Mouse (Mus musculus) adipocyte (in vitro differentiated cells): Measurements from ENCODE around the gene Heyl.
"Not testable (repeated sequence)": the region's sequence is repeated elsewhere in the genome, so short reads cannot be mapped to it uniquely, and the experiment has no call there.

Experiments used
- DNase-seq: peaks from one replicate; pipeline ENCODE4 v3.0.0-alpha.2; 2016; ENCODE audit warnings: low spot score

The Heyl gene

DNA sequence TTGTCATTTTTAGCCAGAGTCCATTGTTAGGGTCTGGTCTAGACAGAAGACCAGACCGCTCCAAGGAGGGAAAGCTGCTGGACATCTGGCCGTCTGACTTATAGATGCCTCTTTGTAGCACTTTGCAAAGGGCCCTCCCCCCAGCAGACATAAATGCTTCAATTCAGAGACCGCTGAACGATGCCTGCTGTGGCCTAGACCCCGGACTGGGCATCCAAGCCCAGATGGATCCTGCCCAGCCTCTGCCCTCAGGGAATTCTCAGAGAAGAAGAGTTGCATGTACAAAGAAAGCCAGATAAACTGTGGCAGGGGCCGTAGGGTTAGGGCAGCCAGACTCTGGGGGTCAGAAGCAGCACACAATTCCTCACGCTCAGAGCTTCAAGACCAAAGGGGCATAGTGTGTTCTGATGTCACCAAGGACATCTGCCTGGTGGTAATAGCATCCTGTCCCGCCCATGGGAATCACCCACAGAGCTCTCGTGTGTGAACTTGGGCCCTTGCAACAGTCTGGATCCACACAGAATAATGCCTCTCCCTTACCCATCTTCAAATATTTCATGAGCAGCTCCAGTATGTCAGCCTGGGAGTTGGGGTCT lies 2.6 kb downstream of the Heyl start:
- DNase-seq, result no peak

DNA sequence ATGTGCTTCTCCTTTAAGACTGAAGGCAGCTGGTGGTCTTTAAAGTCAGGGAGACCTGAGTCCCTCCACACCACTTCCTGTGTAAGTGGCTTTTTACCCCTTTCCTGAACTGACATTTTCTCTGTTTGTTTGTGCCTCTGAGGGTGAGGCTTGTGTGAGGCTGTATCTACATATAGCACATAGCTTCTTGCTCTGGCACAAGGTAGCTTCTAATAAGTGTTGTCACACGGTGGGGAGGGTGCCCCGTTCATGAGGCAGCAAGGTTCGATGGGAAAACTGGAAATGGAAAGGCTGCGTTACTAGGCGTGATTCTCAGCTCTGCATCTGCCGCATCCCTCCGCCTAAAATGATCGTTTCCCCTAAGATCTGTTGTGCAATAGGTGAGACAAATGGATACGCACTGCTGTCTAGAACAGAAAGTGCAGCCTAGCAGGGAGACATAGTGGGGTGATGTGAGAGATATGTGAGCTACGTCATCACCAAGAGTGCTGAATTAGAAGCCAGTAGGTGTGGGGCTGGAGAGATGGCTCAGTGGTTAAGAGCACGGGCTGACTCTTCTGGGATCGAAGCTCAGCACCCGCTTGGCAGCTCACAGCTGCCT lies 3.2 kb downstream of the Heyl start:
- DNase-seq, result no peak

DNA sequence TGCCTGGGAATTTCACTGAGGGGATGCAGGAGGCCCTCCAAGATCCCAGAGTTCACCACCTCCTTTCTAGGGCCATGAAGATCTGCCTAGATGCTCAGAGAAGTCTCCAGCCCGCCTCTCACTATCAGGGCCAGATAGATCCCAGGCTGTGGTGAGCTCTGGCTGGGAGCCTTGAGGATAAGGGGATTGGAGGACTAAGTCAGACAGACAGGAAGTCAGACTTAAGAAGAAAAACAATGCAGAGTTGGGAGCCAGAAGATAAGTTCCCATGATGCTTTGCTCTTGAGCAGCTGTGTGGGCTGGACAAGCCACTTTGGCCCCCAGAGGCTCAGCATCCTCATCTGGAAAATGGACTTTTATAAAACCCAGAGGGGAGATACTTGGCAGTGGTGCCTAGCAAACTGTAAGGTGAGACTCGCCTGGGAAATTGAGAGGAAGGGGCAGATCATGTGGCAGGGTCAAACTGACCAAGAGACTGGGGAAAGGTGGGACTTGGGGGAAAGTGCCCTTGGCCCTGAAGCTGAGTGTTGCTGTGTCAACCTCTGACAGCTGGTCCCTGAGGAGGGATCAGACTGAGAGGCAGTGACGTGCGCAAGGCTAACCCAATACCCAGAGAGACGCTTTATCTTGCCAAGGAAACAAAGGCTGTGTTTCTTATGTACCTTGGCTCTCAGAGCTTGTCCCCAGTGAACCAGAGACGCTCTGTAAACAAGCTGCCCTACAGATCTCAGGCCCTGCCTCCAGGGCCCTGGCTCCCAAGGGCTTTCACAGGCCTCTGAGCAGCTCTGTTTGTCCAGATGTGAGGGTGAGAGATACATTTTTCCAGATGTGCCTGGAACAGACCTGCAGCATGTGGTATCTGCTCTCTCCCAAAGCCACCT lies 4.3 kb downstream of the Heyl start:
- no peak for DNase-seq

DNA sequence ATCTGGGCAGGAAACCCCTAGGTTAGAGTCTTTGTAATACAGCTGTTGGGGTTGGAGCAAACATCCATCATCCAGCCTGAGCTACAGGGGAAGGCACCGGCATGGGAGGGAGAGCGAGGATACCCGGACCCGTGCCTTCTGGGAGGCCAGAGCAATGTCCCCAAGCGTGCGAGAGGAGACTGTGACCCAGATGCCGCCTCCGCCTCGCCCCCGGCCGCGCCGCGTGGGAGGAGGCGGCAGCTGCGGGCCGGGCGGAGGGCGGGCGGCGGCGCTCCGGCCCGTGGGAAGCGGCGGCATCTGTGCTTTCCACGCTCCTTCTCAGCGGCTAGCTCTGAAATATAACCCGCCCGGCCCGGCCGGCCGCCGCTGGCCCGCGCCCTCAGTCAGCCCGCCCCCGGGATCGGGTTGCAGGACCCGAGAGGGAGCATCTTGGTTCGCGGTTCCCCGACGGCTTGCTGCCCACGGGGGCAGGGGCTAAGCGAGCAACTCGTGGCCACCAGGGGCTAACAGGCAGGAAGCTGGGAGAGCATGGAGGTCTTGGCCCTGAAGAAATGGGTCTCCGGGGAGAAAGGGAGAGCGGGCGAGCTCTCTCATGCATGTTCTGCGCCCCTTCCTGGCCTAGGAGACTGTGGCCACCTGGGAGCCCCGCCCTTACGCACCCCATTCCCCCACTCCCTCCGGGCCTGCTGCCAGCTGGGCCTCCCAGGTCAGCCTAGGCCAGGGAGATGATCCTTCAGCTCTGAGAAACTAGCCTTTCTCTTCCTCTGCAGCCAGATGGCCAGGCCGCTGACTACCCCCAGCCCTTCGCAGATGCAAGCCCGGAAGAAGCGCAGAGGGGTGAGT lies 6.2 kb downstream of the Heyl start:
- DNase-seq, result no peak

DNA sequence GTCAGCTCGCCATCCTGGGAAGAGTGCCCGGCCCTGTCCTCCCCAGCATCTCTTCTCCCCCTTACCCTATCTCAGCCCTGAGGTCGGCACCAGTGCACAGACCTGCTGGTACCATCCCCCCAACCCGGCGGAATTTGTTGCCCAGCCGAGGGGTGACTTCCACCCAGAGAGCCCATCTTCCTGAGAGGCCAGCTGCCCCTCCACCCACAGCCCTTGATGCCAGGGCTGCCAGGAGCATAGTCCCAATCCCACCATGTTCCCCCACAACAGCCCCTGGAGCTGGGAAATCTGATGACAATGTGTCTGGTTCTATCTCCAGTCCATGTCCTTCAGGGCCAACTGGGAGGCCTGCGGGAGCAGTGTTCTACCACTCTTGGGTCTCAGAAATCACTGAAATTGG lies 12.9 kb downstream of the Heyl start:
- DNase-seq, result no peak

DNA sequence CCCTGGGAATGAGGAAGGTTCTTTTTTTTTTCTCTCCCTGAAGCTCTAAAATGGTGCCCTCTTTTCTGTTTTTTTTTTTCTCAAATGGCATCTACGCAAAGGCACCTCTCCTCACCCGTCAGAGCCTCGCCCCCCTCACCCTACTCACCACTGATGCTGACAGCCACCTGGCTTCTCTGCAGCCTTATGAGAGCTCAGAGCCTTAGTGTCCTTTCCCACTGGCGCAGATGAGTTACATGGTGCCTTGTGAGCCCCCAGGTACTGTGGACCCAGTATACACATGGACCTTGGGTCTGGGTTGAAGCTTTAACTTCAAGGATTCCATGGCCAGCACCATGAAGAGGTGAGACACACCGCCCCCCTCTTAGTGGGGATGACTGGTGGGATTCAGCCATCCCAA lies 13.3 kb downstream of the Heyl start:
- no peak for DNase-seq

DNA sequence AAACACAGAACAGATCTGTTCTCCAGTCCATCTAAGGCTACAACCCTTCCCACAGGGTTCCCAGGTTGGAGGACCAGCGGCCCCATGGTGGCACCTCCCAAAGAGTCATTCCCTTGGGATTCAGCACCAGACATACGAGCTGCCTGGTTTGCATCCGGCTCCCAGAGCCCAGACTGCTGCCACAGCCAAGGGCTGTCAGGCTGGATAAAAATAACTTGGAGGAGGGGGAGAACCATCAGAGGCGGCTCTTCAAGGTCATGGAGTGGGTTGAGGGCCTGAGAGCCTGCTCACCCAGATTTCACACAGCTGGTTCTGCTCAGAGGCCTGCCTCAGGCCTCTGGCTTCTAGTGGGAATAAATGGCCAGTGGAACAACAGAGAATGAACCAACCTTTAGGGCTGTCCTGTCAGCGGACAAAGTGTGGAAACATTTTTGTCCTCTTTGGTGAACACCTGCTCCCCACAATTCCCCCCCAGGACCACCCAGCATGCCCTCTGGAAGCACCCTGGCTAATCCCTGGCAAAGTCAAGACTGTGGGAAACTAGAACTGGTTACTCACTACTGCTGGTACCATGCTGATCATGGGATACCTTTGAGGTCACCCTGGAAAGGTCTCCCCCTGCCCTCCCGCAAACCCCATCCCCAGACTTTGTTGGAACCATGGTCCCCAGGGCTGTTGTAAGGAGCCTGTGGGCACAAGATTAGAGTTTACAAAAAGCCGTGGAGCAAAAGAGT lies 14.0 kb downstream of the Heyl start:
- no peak for DNase-seq

DNA sequence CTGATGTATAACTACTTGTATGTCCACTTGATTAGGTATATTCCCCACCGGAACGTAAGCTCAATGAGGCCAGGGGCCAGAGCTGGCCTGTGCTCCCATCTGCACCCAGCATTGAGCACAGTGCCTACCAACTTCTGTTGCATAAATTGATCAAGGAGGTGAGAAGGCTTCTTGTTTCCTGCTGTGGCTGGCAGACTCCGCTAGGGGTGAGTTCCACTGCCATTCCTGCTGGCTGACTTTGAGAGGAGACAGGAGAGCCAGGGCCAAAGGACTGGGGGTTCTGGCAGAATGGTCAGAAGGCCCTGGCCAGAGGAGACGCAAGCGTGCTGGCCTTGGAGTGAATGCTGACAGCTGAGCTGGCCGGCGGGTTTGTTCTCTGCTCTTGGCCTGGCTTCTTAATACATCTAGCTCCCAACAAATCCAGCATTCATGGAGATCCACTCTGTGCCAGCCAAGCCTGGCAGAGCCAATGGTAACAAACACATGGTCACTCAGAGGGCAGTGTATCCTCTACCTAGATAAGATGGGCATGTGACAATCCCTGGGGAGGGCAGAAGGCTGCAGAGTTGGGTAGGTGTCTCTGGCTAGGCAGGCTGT lies 15.7 kb downstream of the Heyl start:
- peak; percentile 17 for DNase-seq

DNA sequence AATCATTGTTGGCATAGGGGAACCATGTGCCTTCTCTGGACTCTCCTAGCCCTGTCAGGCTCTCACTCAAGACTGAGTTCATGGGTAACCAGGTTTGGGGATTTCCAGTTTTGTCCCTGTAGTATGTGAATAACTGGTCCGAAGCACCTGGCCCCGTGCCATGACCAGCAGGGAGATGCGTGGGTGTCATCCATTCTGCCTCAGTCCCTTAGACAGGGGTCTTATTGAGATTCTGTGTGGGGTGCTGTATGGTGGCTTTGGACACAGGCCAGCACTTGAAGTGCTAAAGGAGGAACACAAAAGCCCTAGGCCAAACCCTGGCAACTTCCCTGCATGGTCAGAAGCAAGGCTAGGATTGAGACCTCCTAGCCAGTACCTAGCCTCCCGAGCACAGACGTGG lies 18.9 kb downstream of the Heyl start:
- no peak for DNase-seq

DNA sequence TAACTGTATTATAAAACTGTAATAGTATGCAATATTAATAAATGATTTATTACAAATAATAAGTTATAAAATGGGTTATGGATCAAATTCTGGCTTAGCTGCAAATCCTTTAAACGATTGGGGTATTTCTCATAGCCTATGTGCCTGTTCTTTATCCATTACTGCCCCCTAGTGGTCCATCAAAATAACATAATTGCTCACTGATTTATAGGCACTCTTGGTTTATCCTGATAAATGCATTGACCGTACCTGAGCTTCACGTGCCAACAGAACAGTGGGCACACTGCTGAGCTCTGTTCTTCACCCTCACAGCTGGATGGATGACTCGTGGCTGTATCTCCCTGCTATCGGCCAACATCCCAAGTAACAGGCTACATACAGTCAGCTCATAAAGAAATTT lies 21.3 kb downstream of the Heyl start:
- DNase-seq, result peak; percentile 72

DNA sequence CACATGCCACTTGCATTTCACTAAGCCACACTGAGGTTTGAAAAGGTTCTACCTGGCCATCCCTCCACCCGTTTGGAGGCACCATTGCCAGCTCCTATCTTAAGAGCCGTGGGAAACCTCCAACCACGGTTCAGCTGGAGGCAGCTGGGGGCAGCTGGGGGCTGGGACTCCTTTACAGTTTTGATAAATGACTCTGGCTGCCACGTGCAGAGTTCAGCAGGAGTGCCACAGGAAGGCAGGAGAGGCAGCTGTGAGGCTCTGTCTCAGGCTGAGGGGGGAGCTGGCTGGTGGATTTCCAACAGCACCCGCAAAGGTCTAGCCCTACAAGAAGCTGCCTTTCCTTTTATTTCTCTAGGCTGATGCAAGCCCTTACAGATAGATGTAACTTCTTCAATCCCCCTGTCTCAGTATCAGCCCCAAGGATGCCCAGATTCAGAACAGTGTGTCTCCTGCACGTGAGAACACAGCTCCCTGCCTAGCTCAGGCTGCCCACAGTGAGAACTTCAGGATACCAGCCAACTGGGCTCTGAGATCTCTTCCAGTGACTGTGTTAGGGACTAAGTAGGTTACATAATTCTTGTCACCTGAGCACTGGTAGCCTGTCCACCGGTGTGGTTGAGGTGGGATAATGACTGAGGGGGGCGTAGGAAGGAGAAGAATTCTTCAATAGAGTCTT lies 26.9 kb downstream of the Heyl start:
- DNase-seq, result no peak

DNA sequence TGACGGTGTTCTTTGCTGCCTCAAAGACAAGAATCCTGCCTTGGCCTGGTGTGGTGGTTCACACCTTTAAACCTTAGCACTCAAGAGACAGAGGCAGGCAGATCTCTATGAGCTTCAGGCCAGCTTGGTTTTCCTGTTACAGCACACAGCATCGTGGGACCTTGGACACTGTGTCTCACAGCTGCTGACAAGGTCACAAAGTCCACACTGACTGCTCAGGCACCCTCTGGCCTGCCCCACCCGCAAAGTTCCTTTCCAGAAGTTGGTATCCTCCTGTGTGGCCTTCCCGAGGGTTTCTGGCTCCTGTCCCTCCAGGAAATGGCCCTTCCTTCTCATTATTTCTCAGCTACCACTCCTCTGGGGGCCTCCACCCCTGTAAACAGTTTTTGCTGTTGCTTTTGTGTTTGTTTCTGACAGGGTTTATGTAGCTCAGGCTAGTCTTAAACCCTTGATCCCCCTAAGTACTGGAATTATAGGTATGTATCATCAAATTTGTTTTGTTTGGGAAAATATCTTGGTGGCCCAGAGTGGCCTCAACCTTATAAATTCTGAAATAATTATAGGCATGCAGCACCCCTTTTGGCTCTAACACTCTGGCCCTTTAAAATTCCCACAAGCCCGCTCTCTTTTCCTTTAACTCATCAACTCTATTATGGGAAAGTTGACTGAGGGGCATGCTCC lies 28.5 kb downstream of the Heyl start, which contains the start of gene Pabpc4:
Pabpc4 (plus strand) TSS at position 631 of the 681 bp plus-strand sequence.
- DNase-seq, result no peak

DNA sequence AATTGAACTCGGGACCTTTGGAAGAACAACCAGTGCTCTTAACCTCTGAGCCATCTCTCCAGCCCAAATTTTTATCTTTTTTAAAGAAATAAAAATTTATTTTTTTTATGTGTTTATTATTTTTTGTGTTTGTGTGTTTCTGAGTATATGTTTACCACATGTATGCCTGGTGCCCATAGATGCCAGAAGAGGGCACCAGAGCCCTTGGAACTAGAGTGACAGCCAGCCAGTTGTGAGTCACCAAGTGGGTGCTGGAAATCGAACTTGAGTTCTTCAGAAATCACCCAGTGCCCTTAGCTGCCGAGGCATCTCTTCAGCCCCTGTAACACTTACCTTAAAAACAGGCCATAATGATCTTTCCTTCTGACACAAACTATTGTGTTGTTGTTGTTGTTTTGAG lies 37.7 kb downstream of the Heyl start:
- no peak for DNase-seq

DNA sequence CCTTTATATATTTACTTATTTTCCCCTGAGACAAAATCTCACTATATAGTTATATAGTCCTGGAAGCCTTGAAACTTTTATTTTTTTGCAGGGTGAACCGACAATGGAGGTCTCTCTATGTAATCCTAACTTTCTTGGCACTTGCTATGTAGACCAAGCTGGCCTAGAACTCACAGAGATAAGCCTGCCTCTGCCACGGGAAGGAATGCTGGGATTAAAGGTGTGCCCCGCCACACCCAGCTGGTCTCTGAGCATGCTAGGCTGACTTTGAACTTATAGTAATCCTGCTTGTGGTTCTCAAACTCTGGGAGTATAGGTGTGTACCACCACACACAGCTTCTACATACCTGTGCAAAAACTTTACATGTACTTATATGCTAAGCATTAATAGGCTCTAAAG lies 46.8 kb downstream of the Heyl start:
- no peak for DNase-seq

DNA sequence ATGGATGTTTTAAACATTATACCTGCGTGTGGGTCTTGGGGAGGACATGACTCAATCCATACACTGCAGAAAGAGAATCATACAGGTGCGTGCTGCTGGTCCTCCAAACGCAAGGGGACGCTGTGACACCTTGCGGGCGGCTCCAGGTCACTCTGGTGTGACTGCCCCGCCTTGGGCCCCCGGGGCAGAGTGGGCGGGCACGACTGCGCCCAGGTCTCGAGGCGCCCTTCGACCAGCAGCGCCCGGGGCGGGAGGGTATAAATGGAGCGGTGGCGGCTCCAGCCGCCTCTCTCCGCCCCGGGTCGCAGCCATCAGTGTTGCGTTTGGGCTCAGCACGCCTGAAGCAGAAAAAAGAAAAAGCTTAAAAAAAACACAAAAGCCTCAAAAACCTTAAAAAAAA lies 49.1 kb downstream of the Heyl start:
- DNase-seq, result peak; percentile 89

DNA sequence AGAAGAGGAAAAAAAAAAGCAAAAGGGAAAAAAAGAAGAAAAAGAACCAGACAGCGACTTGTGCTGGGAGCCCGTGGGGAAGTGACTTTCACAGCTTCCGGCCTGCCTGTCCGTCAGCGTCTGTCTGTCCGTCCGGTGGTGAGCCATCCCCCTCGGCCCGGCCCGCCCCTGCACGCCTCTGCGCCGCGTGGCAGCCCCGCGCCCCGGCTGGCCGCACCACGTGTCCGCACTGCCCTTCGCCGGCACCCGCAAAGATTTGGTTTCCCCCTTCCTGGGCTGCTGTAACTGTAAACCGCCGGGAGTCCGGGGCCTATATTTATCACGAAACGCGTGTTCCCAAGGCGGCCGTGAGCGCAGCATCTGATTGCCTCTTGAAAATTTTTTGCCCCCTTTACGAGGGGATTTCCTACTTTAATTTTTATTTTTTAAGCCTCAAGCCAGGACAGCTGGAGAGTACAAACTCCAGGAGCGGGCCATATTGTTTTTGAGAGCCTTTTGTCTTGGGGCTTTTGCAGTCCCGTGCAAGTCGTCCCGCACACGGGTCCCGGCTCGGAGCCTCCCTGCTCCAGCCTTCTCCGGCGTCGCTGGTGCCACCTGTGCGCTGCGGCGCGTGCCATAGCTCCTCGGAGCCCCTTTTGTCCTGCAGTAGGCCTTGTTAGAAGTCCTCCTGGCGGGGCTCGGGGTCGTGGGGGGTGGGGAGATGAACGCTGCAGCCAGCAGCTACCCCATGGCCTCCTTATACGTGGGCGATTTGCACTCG lies 49.7 kb downstream of the Heyl start:
- not testable (repeated sequence) for DNase-seq

DNA sequence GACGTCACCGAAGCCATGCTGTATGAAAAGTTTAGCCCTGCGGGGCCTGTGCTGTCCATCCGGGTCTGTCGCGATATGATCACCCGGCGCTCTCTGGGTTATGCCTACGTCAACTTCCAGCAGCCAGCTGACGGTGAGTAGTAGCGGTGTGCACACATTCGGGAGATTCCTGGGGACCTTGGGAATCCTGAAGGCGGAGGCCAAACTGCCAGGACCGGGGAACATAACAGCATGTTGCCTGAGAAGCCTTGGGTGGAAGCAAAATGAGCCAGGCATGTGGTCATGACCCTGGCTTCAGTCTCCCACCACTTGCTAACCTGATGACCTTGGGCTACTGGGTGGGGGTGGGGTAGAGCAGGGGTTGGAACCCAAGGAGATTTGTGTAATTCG lies 50.3 kb downstream of the Heyl start:
- peak; percentile 44 for DNase-seq

DNA sequence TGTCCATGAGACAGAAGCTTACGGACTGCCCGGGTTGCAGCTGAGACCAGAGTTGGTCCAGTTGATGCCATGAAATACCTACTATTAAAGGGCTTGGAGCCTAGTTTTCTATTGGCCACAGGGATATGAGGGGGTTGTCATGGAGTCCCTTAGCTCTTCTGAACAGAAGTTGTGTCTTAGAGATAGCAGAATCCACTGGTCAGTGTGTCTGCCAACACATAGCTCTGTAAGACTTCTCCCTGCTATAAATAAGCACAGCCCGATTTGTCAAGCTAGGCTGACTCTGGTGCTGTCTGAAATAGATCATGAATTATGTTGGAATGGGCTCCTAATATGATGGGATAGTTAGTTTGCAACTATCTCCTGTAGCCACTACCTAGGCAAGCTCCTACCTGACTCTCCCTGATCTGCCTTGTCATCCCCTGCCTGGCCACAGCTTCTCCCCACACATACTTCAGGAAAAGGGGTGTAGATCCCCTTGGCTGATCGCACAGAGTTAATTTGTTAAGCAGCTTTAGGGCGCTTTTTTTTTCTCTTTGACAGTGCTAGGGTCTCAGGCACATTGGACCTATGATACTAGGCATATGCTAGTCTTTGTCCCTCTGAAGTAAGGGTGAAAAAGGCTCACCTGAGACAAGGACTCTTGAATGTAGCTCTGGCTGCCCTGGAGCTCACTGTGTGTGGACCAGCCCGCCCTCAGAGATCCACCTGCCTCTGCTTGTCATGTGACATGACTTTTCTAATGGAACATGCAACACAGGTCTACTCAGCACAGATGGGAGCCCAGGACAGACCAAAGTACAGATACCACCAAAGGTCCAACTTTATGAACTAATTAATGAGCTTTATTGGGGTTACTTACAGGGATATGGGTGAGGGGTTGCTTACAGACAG lies 51.6 kb downstream of the Heyl start:
- DNase-seq, result no peak
